Mouse (Mus musculus) urinary bladder, postnatal 4 days (tissue): ENCODE results near the gene Gm4788.
"Not testable (repeated sequence)": the region's sequence is repeated elsewhere in the genome, so short reads cannot be mapped to it uniquely, and the experiment has no call there.

Source experiments
- DNase-seq, 2 experiments: peaks; one replicate each; pipeline ENCODE4 v3.0.0; 2021 to 2022; ENCODE audit warnings: low spot score in 2 of 2

Gm4788 gene

DNA sequence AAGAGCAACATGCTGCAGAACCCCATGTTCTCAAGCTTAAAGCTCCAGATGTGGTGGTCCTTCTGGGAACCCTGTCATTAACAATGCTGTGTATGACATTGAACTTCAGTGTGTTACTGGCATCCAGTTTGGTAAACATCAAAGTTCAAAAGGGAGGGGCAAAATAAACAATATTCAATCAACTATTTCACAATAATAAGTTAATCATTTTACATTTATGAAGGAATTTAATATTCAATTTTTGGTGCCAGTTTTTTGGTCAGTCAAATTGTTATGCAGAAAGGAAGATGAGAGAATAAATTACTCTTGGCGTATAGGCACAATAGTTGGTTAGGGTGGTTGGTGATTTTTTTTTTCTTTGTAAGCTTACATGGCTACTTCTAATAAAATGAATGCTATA is at the start of gene Gm4788:
Gene Gm4788 (minus strand): TSS at position 101 of the 400 bp plus-strand sequence.
- no peak for DNase-seq

DNA sequence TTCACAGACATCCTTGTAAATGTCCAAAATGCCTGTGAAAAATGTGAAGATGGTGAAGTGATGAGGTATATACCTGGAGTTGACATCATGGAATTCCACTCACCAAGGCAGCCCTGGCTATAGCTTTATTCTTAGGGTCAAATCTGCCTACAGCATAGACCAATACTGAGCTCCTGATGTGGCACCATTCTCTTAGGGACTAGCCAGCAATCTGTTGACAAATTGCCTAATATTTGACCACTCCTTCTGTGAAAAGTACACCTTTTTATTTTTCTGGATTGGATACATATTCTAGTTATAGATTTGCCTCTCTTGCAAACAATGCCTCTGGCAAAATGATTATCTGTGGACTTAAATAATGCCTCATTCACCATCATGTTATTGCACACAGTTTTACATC is 27.6 kb upstream of the Gm4788 start:
- DNase-seq: no peak

- not testable (repeated sequence) for DNase-seq
Observed at GRCm38 (mm10) chr1:139769913-139770312, 11.1 kb downstream of the Gm4788 start.

DNA sequence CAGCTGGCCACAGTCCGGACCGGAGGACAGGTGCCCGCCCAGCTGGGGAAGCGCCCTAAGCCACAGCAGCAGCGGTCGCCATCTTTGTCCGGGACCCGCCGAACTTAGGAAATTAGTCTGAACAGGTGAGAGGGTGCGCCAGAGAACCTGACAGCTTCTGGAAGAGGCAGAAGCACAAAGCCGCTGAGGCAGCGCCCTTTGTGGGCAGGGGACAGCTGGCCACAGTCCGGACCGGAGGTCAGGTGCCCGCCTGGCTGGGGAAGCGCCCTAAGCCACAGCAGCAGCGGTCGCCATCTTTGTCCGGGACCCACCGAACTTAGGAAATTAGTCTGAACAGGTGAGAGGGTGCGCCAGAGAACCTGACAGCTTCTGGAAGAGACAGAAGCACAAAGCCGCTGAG is 64.4 kb downstream of the Gm4788 start:
- not testable (repeated sequence) for DNase-seq

- not testable (repeated sequence) for DNase-seq
Observed at GRCm38 (mm10) chr1:139716249-139716648, 64.8 kb downstream of the Gm4788 start.

DNA sequence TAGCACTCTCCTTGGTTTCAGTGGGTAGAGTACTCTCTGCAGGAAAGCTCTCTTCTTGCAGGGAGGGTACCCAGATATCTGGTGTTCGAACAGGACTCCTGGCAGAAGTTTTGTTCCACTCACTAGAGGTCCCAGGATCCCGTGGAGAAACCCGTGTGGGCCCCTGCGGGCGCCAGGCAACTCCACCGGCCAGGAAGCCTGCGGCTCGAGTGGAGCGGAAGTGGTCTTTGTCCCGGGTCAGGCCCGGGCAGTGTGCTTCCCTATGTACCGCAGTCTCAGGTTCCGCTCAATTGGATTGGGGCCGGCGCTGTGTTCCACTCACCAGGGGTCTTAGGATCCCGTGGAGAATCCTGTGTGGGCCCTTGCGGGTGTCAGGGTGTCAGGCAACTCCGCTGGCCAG is 131.1 kb downstream of the Gm4788 start:
- DNase-seq: not testable (repeated sequence)
